32 mouse cellular contexts compared by ENCODE assay signal in genomic region chr1:82806391-82806790, GRCm38 (mm10). TPM values are rescaled to one million over a fixed set of nuclear protein-coding genes. Genes with fewer than 3 reads are reported as not detected.
A peak's percentile ranks its signal among the peaks of the same experiment; 100 is the strongest.
DNase-seq lines count a peak whose midpoint lies in the region; ATAC-seq lines count a peak whose summit lies in the region.
"Had no signal": no experiment of that assay in that cellular context is flagged by ENCODE, and none has a peak within 500 bp of the region (broad histone marks: within the 10 kb centered on the region; RNA-seq: fewer than 3 reads in every experiment).

No protein-coding gene starts in this region.

- H3K27me3 ChIP-seq in heart, embryonic 10.5 days (ENCODE audit: insufficient read depth, poor library complexity, severe bottlenecking), result no peaks in the 10 kb centered on the region
- no peaks in the 10 kb centered on the region for H3K27me3 ChIP-seq in neural tube, embryonic 15.5 days (replicated peaks)
- H3K27me3 ChIP-seq: embryonic facial prominence, embryonic 12.5 days; heart, embryonic 13.5 days; hindbrain, embryonic 13.5 days; limb, embryonic 13.5 days; midbrain, embryonic 15.5 days; Patski; stomach, embryonic 15.5 days had no signal

- DNase-seq in gastrocnemius, adult 18-20 months (ENCODE audit: low spot score), result peak; percentile 18
- DNase-seq in gastrocnemius, adult 8-10 months (ENCODE audit: low spot score in 2 of 2), result no peak
- peak; percentile 17 to 24 for DNase-seq in heart, adult 9 months (ENCODE audit: low spot score in 2 of 2)
- DNase-seq in heart, embryonic 10.5 days (ENCODE audit: low spot score), result no peak
- peak; percentile 29 for DNase-seq in kidney, postnatal 10 days
- no peak for DNase-seq in kidney, adult 9 months
- DNase-seq in kidney, postnatal 4 days, result peak; percentile 43 to 44
- DNase-seq: adrenal gland, postnatal 10 days; cerebellum, adult 9-11 months; layer of hippocampus, postnatal 36 days; lung, postnatal 14 days; thymus, adult 18-20 months had no signal

- H3K9ac ChIP-seq in neural tube, embryonic 15.5 days (replicated peaks), result no peak overlapping the region
- H3K9ac ChIP-seq: embryonic facial prominence, embryonic 12.5 days; heart, embryonic 13.5 days; hindbrain, embryonic 13.5 days; limb, embryonic 13.5 days; liver, embryonic 15.5 days; midbrain, embryonic 15.5 days; stomach, embryonic 15.5 days had no signal

- H3K4me2 ChIP-seq in neural tube, embryonic 15.5 days, result no peak overlapping the region
- H3K4me2 ChIP-seq: embryonic facial prominence, embryonic 12.5 days; heart, embryonic 13.5 days; hindbrain, embryonic 13.5 days; limb, embryonic 13.5 days; liver, embryonic 15.5 days; midbrain, embryonic 15.5 days; stomach, embryonic 15.5 days had no signal

- WGBS in heart, embryonic 10.5 days, result 69% methylated on average over 8 of the region's 8 CpGs
- 84% methylated on average over 8 of the region's 8 CpGs for WGBS in neural tube, embryonic 15.5 days

- H3K27ac ChIP-seq in heart, embryonic 10.5 days, result no peak overlapping the region
- no peak overlapping the region for H3K27ac ChIP-seq in neural tube, embryonic 15.5 days (replicated peaks)
- H3K27ac ChIP-seq: embryonic facial prominence, embryonic 12.5 days; heart, embryonic 13.5 days; hindbrain, embryonic 13.5 days; limb, embryonic 13.5 days; midbrain, embryonic 15.5 days; stomach, embryonic 15.5 days had no signal

- H3K4me1 ChIP-seq in heart, embryonic 10.5 days, result no peaks in the 10 kb centered on the region
- H3K4me1 ChIP-seq in neural tube, embryonic 15.5 days, result peaks cover 3% of the 10 kb centered on the region; the same call in 1 of the 2 replicates
- H3K4me1 ChIP-seq: embryonic facial prominence, embryonic 12.5 days; hindbrain, embryonic 13.5 days; megakaryocyte, embryonic 14.5 days; midbrain, embryonic 15.5 days; stomach, embryonic 15.5 days had no signal

- H3K36me3 ChIP-seq in heart, embryonic 10.5 days, result no peaks in the 10 kb centered on the region
- no peaks in the 10 kb centered on the region for H3K36me3 ChIP-seq in neural tube, embryonic 15.5 days
- H3K36me3 ChIP-seq: embryonic facial prominence, embryonic 12.5 days; heart, embryonic 13.5 days; hindbrain, embryonic 13.5 days; limb, embryonic 13.5 days; liver, embryonic 15.5 days; midbrain, embryonic 15.5 days; stomach, embryonic 15.5 days had no signal

- H3K9me3 ChIP-seq in heart, embryonic 10.5 days, result no peaks in the 10 kb centered on the region
- no peaks in the 10 kb centered on the region for H3K9me3 ChIP-seq in neural tube, embryonic 15.5 days (replicated peaks)
- H3K9me3 ChIP-seq: embryonic facial prominence, embryonic 12.5 days; hindbrain, embryonic 13.5 days; limb, embryonic 13.5 days; liver, embryonic 15.5 days; megakaryocyte, embryonic 14.5 days; midbrain, embryonic 15.5 days; stomach, embryonic 15.5 days had no signal

- no peak overlapping the region for H3K4me3 ChIP-seq in heart, embryonic 10.5 days
- H3K4me3 ChIP-seq in neural tube, embryonic 15.5 days (replicated peaks), result no peak overlapping the region
- H3K4me3 ChIP-seq: embryonic facial prominence, embryonic 12.5 days; heart, embryonic 13.5 days; hindbrain, embryonic 13.5 days; limb, embryonic 13.5 days; liver, embryonic 15.5 days; megakaryocyte, embryonic 14.5 days; midbrain, embryonic 15.5 days; myocyte; stomach, embryonic 15.5 days had no signal

- ATAC-seq in neural tube, embryonic 15.5 days (ENCODE audit: low FRiP score), result no peak
- ATAC-seq: forebrain, embryonic 14.5 days; midbrain, embryonic 15.5 days; Patski had no signal

RNA-seq across cellular contexts. Expression of gene Agfg1, which starts 32.9 kb away (rescaled TPM):
- total RNA-seq in gastrocnemius, adult 18-20 months (2021), result 10 to 100 TPM; 20.4 to 23.4 TPM
- total RNA-seq in gastrocnemius, adult 8-10 months (2022), result 10 to 100 TPM; 22.0 to 24.1 (median 23.1) TPM
- polyA plus RNA-seq in heart, embryonic 10.5 days (2016; fragmentation: Nextera tagmentation; extraction: Ambion mirVana), result 33.5 and 44.7 TPM in 2 replicates
- polyA plus RNA-seq in neural tube, embryonic 15.5 days (2015; fragmentation: Nextera tagmentation; extraction: Ambion mirVana), result 26.6 and 36.5 TPM in 2 replicates

RNA-seq across cellular contexts. Expression of gene Gm47791, which starts 35.3 kb away (rescaled TPM):
- total RNA-seq in gastrocnemius, adult 18-20 months (2021), result not detected
- total RNA-seq in gastrocnemius, adult 8-10 months (2022), result not detected
- polyA plus RNA-seq in heart, embryonic 10.5 days (2016; fragmentation: Nextera tagmentation; extraction: Ambion mirVana), result not detected in 2 replicates
- polyA plus RNA-seq in neural tube, embryonic 15.5 days (2015; fragmentation: Nextera tagmentation; extraction: Ambion mirVana), result not detected in 2 replicates
- total RNA-seq: adrenal gland, postnatal 10 days; ES-E14; layer of hippocampus, adult 18-20 months; layer of hippocampus, postnatal 36 days; left cerebral cortex, postnatal 14 days had no signal
- polyA plus RNA-seq: activated CD4-positive, CD25-positive, alpha-beta regulatory T cell, adult 4 months; CD4-positive, CD25-positive, alpha-beta regulatory T cell, adult 4 months; cortical plate, adult 2 months; embryonic facial prominence, embryonic 12.5 days; forebrain, embryonic 14.5 days; heart, embryonic 13.5 days; hindbrain, embryonic 13.5 days; inflammation-experienced regulatory T-cells, adult 6 months; limb, embryonic 13.5 days; liver, embryonic 15.5 days; midbrain, embryonic 15.5 days; myocyte; neural tube, embryonic 14.5 days; Patski; stomach, embryonic 15.5 days had no signal

RNA-seq across cellular contexts. Expression of gene Tm4sf20, which starts 38.1 kb away (rescaled TPM):
- total RNA-seq in gastrocnemius, adult 18-20 months (2021), result not detected
- not detected for total RNA-seq in gastrocnemius, adult 8-10 months (2022)
- polyA plus RNA-seq in heart, embryonic 10.5 days (2016; fragmentation: Nextera tagmentation; extraction: Ambion mirVana), result not detected in 2 replicates
- polyA plus RNA-seq in neural tube, embryonic 15.5 days (2015; fragmentation: Nextera tagmentation; extraction: Ambion mirVana), result 10.5 TPM in 1 of 2 replicates, not detected in the other
- total RNA-seq: adrenal gland, postnatal 10 days; ES-E14; layer of hippocampus, adult 18-20 months; layer of hippocampus, postnatal 36 days; left cerebral cortex, postnatal 14 days had no signal
- polyA plus RNA-seq: cortical plate, adult 2 months; embryonic facial prominence, embryonic 12.5 days; forebrain, embryonic 14.5 days; heart, embryonic 13.5 days; hindbrain, embryonic 13.5 days; myocyte; neural tube, embryonic 14.5 days had no signal

Comparison
In these comparisons a context has a peak if more than half of its experiments do, and no peak if none do; other contexts are left out.
1. DNase-seq: peak in gastrocnemius, adult 18-20 months (single experiment), heart, adult 9 months (2 of 2), kidney, postnatal 10 days (single experiment) and kidney, postnatal 4 days (2 of 2); none in gastrocnemius, adult 8-10 months (0 of 2), heart, embryonic 10.5 days (single experiment) and kidney, adult 9 months (single experiment).